Mouse (Mus musculus) hindbrain, embryonic 12.5 days (tissue): ENCODE measurements around the gene Bend4. TPM values are rescaled to one million over a fixed set of nuclear protein-coding genes. Genes with fewer than 3 reads are reported as not detected.

ENCODE experiments used
- ATAC-seq: fragments of 200-750 bp; cut with Nextera tagmentation; 2 replicates; pipeline ENCODE4 v1.8.0; 2017; ENCODE audit warnings: moderate TSS enrichment; ENCODE audit not compliant: low FRiP score
- H3K27ac ChIP-seq: fragments of 300-500 bp; sonication (generic); 2 replicates; pipeline ENCODE4 v1.5.1; 2016; ENCODE audit warnings: mild to moderate bottlenecking
- H3K27me3 ChIP-seq: fragments of 300-500 bp; sonication (generic); 2 replicates; pipeline ENCODE4 v1.6.1; 2016; ENCODE audit warnings: mild to moderate bottlenecking
- H3K36me3 ChIP-seq: fragments of 300-500 bp; sonication (generic); 2 replicates; pipeline ENCODE4 v1.6.1; 2016; ENCODE audit warnings: mild to moderate bottlenecking
- H3K4me1 ChIP-seq: fragments of 300-500 bp; sonication (generic); 2 replicates; pipeline ENCODE4 v1.6.1; 2016
- H3K4me2 ChIP-seq: fragments of 300-500 bp; sonication (generic); replicated peaks from 2 replicates; pipeline ENCODE4 v1.6.1; 2016; ENCODE audit warnings: mild to moderate bottlenecking
- H3K4me3 ChIP-seq: fragments of 300-500 bp; sonication (generic); 2 replicates; pipeline ENCODE4 v1.5.1; 2016; ENCODE audit warnings: mild to moderate bottlenecking
- H3K9ac ChIP-seq: fragments of 300-500 bp; sonication (generic); 2 replicates; pipeline ENCODE4 v1.6.1; 2016; ENCODE audit warnings: mild to moderate bottlenecking, moderate library complexity
- H3K9me3 ChIP-seq: fragments of 300-500 bp; sonication (generic); replicated peaks from 2 replicates; pipeline ENCODE4 v1.6.1; 2016; ENCODE audit warnings: mild to moderate bottlenecking
- WGBS: fragments of 180-500 bp; shearing (Covaris S2); methylation state at CpG from one replicate; pipeline ENCODE4 v1.1.7; 2016; 5-methylcytosine and 5-hydroxymethylcytosine counted together
- polyA plus RNA-seq: library from polyadenylated mRNA; unstranded; fragments of >200 nt; fragmentation: Nextera tagmentation; extraction: Ambion mirVana; gene quantifications from 2 replicates; pipeline ENCODE4 v1.2.1, GENCODE M21; 2016

The Bend4 gene
- 9.6 and 10.3 TPM in 2 replicates for polyA plus RNA-seq

- Histone ChIP-seq H3K27ac (peak within 1 kb of the TSS; percentile 75), H3K36me3 (no peaks in the 10 kb centered on the region)
- 2% methylated on average over 84 of the region's 90 CpGs for WGBS
Measured at GRCm38 (mm10) chr5:67427443-67428360, at the start of gene Bend4. TSS of gene Bend4 (minus strand) at chr5:67428310.

DNA sequence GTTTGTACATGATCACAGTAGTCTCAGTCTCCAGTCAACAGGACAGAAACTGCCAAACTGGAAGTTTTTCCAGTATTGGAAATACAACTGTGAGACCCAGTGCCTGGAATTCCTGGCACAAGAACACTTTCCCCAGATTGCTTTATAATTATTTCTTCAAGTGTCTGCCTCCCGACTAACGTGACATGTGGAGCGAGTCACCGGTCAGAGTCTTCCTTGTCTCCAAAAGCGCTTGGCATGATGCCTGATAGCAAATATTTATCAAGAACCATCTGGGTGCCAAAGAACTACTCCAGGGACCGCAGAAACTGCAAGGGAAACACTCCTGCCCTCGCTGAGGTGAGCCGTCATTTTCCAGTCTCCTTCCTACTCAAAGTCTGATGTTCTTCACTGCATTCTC is 45.6 kb upstream of the Bend4 start:
- Histone ChIP-seq H3K4me2 (no peak overlapping the region), H3K4me1 (no peaks in the 10 kb centered on the region), H3K9me3 (no peaks in the 10 kb centered on the region), H3K9ac (no peak overlapping the region), H3K36me3 (no peaks in the 10 kb centered on the region), H3K27me3 (no peaks in the 10 kb centered on the region), H3K27ac (no peak overlapping the region), H3K4me3 (no peak overlapping the region)
- 77% methylated on average over 8 of the region's 8 CpGs for WGBS
- no peak for ATAC-seq

More at GRCm38 (mm10) chr5:67427443-67428360, at the start of gene Bend4:
- Histone ChIP-seq H3K27me3 (peaks cover 10% of the 10 kb centered on the region), H3K4me1 (peaks cover 14% of the 10 kb centered on the region; the same call in 1 of the 2 replicates), H3K4me3 (peak within 1 kb of the TSS; percentile 74), H3K9ac (peak within 1 kb of the TSS; percentile 85), H3K4me2 (peak within 1 kb of the TSS; percentile 80), H3K9me3 (no peaks in the 10 kb centered on the region)
- ATAC-seq = peak; percentile 70

GRCm38 (mm10) chr5:67473094-67473493 is 45.0 kb upstream of the Bend4 start:
- no peaks in the 10 kb centered on the region for H3K4me1 ChIP-seq
- no peak overlapping the region for H3K4me3 ChIP-seq
- no peaks in the 10 kb centered on the region for H3K36me3 ChIP-seq
- H3K27me3 ChIP-seq = no peaks in the 10 kb centered on the region
- no peaks in the 10 kb centered on the region for H3K9me3 ChIP-seq
- H3K9ac ChIP-seq = no peak overlapping the region
- no peak overlapping the region for H3K4me2 ChIP-seq
- no peak overlapping the region for H3K27ac ChIP-seq
- ATAC-seq = no peak
- 72% methylated on average over 5 of the region's 5 CpGs for WGBS

DNA sequence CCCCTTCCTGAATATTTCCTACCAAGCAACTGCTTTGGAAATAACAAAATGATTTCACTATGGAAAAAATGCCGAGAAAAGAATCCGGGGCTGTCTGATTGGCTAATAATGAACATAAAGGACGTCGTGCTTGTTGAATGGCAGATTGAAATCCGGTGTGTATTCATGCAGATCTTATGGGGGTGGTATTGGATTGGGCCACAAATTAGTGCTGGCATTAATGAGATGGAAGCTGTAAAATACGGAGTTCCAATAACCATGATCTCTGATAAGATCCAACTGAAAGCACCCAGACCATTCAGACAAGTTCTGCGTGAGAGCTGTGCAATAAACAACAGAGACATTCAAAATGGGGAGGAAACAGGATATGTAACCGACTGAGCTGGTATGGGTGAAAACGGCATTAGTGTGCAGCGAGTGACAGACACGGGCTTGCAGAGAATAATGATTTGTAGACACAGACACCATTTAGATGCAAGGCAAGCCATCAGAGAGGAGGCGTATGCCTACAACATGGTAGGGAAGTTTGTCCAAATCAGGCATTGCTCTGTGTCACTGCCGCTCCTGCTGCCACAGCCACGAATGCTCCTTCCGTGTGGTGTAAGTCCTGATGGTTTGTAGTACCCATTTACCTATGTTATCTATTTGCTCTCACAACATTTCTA is 38.9 kb upstream of the Bend4 start:
- no peak overlapping the region for H3K4me2 ChIP-seq
- 71% methylated on average over 15 of the region's 15 CpGs for WGBS

GRCm38 (mm10) chr5:67464899-67465298 is 36.8 kb upstream of the Bend4 start:
- no peak for ATAC-seq
- Histone ChIP-seq H3K4me3 (no peak overlapping the region), H3K9ac (no peak overlapping the region), H3K27ac (no peak overlapping the region), H3K36me3 (no peaks in the 10 kb centered on the region), H3K9me3 (no peaks in the 10 kb centered on the region), H3K4me2 (no peak overlapping the region), H3K4me1 (0 out of 2 replicates have a peak, but pooled peaks cover 4% of the 10 kb centered on the region), H3K27me3 (no peaks in the 10 kb centered on the region; the same call in 1 of the 2 replicates)
- WGBS = 91% methylated on average over 3 of the region's 3 CpGs

More for the DNA sequence above, 38.9 kb upstream of the Bend4 start:
- H3K9ac ChIP-seq = no peak overlapping the region
- H3K4me1 ChIP-seq = 0 out of 2 replicates have a peak, but pooled peaks cover 4% of the 10 kb centered on the region
- H3K27me3 ChIP-seq = no peaks in the 10 kb centered on the region
- H3K4me3 ChIP-seq = no peak overlapping the region
- no peaks in the 10 kb centered on the region for H3K36me3 ChIP-seq
- ATAC-seq = 0 out of 2 replicates have a peak, but pooled peaks have one; percentile 26
- no peak overlapping the region for H3K27ac ChIP-seq
- no peaks in the 10 kb centered on the region for H3K9me3 ChIP-seq

DNA sequence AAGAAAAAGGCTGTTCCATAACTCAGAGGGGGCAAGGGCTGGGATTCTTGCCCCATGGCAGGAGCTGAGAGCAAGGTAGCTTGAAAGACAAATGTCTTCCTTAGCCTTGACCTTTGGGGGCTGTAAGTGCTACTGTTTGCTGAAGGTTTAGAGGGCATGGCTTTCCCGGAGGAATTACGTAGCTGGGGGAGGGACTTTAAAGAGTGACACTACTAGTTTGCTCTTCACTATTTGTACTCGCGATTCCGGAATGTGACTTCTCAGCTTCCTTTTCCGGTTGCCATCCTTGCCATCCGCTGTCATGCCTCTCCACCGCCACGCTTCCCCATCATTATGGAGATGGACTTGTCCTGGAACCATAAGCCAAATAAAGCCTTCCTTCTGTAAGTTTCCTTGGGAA is 35.5 kb upstream of the Bend4 start:
- Histone ChIP-seq H3K4me1 (0 out of 2 replicates have a peak, but pooled peaks cover 4% of the 10 kb centered on the region), H3K9ac (no peak overlapping the region), H3K4me3 (no peak overlapping the region), H3K9me3 (no peaks in the 10 kb centered on the region), H3K36me3 (no peaks in the 10 kb centered on the region), H3K27me3 (no peaks in the 10 kb centered on the region; the same call in 1 of the 2 replicates), H3K27ac (no peak overlapping the region), H3K4me2 (no peak overlapping the region)
- no peak for ATAC-seq
- 95% methylated on average over 9 of the region's 9 CpGs for WGBS

- Histone ChIP-seq H3K27ac (no peak overlapping the region), H3K4me1 (0 out of 2 replicates have a peak, but pooled peaks cover 4% of the 10 kb centered on the region), H3K4me3 (no peak overlapping the region), H3K27me3 (no peaks in the 10 kb centered on the region; the same call in 1 of the 2 replicates), H3K9ac (no peak overlapping the region), H3K4me2 (no peak overlapping the region), H3K9me3 (no peaks in the 10 kb centered on the region), H3K36me3 (no peaks in the 10 kb centered on the region)
- ATAC-seq = no peak
- 84% methylated on average over 4 of the region's 4 CpGs for WGBS
Measured at GRCm38 (mm10) chr5:67462331-67462730, 34.2 kb upstream of the Bend4 start.

DNA sequence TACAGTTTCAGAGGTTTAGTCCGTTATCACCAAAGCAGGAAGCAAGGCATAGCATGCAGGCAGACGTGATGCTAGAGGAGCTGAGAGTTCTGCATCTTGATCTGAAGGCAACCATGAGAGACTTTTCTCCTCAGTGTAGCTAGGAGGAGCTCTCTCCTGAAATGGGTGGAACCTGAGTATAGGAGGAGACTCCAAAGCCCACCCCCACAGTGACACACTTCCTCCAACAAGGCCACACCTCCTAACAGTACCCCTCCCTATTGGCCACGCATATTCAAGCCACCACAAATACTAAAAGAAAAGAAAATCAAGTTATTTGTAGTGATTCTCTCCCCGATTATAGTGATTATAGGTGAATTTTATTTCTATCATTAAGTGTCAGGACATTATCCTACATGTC is 28.7 kb upstream of the Bend4 start:
- no peak for ATAC-seq
- no peak overlapping the region for H3K4me2 ChIP-seq
- H3K9me3 ChIP-seq = no peaks in the 10 kb centered on the region
- H3K9ac ChIP-seq = no peak overlapping the region
- H3K36me3 ChIP-seq = no peaks in the 10 kb centered on the region
- no peaks in the 10 kb centered on the region for H3K4me1 ChIP-seq
- no peak overlapping the region for H3K4me3 ChIP-seq
- no peak overlapping the region for H3K27ac ChIP-seq
- 88% methylated on average over 4 of the region's 4 CpGs for WGBS
- H3K27me3 ChIP-seq = no peaks in the 10 kb centered on the region; the same call in 1 of the 2 replicates

DNA sequence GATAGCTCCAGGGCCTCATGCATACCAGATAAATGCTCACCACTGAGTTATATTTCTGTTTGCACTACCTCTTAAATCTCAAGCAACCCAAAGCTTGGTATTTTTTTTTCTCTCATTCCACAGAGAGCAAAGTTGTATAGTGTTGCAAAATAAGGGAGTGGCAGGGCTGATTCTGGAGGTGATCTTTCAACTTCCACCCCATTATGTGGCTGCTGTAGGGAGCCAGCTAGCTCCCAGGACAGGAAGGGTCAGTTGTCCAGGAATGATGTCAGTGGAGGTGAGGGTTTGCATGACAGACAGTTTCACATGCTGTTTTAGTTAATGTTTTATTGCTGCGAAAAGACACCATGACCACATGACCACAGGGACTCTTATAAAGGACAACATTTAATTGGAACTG is 26.2 kb upstream of the Bend4 start:
- Histone ChIP-seq H3K27me3 (no peaks in the 10 kb centered on the region), H3K27ac (no peak overlapping the region), H3K36me3 (no peaks in the 10 kb centered on the region), H3K9me3 (no peaks in the 10 kb centered on the region), H3K4me2 (no peak overlapping the region), H3K4me1 (no peaks in the 10 kb centered on the region), H3K4me3 (no peak overlapping the region), H3K9ac (no peak overlapping the region)
- no peak for ATAC-seq
- whole genome bisulfite sequencing = 88% methylated on average over 1 of the region's 1 CpGs

DNA sequence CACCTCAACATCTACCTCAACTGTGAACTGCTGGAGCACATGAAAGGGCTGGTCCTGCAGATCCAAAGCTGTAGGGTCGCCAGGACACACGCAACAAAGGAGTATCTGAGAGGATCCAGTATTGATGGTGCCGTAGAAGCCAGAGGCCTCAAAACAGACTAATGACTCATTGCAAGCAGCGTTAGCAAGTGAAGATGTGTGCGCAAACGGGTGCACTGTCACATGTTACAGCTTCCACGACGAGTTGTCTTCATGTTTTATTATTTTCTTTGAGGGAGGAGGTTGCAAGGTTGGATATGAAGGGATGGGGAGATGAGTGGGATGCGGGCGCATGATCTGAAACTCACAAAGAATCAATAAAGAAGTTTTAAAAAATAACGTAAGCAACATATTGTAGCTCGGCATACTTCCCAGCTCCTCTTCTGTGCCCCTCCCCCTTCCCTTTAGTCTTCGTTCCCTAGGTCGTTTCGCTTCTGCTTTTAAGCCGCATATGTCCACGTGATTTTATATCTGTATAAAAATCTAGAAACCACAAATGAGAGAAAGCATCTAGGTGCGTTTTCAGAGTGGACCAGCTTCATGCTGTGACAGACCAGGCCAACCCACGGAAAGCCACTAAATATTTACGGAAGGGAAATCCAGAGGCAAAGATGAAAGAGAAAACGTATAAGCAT is 22.0 kb upstream of the Bend4 start:
- no peaks in the 10 kb centered on the region for H3K4me1 ChIP-seq
- no peak overlapping the region for H3K9ac ChIP-seq
- H3K27me3 ChIP-seq = no peaks in the 10 kb centered on the region
- no peak for ATAC-seq
- no peaks in the 10 kb centered on the region for H3K36me3 ChIP-seq
- no peaks in the 10 kb centered on the region for H3K9me3 ChIP-seq
- no peak overlapping the region for H3K4me3 ChIP-seq
- H3K27ac ChIP-seq = no peak overlapping the region
- H3K4me2 ChIP-seq = no peak overlapping the region
- 92% methylated on average over 21 of the region's 21 CpGs for WGBS

GRCm38 (mm10) chr5:67446526-67446925 is 18.4 kb upstream of the Bend4 start:
- no peaks in the 10 kb centered on the region for H3K27me3 ChIP-seq
- 66% methylated on average over 2 of the region's 2 CpGs for WGBS

More at GRCm38 (mm10) chr5:67446526-67446925, 18.4 kb upstream of the Bend4 start:
- no peak for ATAC-seq
- no peaks in the 10 kb centered on the region for H3K36me3 ChIP-seq
- no peak overlapping the region for H3K4me2 ChIP-seq
- no peaks in the 10 kb centered on the region for H3K9me3 ChIP-seq
- H3K9ac ChIP-seq = no peak overlapping the region
- H3K4me1 ChIP-seq = peaks cover 9% of the 10 kb centered on the region
- H3K4me3 ChIP-seq = no peak overlapping the region
- H3K27ac ChIP-seq = no peak overlapping the region
